In the genomic region with DNA sequence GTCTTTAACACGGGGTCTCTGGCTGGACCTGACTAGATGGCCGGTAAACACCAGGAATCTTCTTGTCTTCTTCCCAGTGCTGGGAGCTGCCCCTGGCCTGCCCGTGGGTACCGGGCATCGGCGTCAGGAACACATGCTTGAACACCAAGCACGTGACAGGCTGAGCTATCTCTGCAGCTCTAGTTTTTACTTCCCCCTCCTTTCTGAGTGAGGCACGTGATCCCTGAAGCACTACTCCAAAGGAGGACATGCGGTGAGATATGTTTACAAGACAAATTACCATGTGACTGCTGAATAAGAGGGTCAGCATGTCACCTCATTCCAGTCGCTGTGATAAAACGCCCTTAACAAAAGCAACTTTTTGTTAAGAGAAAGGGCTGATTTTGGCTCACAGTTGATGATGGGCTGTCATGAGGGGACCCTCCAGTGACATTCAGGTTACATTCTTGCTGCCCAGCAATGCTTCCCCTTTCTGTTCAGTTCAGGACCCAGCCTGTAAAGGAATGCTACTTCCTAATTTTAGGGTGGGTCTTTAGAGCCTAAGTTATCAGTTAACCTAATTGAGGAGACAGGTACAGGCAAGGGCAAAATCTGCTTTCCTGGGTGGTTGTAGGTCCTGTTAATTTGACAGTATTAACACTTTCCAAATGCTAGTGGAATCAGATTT, we compare ENCODE assay signal across 8 mouse cellular contexts.
A peak's percentile ranks its signal among the peaks of the same experiment; 100 is the strongest.
DNase-seq lines count a peak whose midpoint lies in the region; ATAC-seq lines count a peak whose summit lies in the region.
"Had no signal": no experiment of that assay in that cellular context is flagged by ENCODE, and none has a peak within 500 bp of the region (broad histone marks: within the 10 kb centered on the region; RNA-seq: fewer than 3 reads in every experiment).

No protein-coding gene starts in this region.

- peak; percentile 56; the same call in 1 of the 2 replicates for ATAC-seq in kidney, embryonic 15.5 days (replicated peaks; ENCODE audit: low FRiP score)
- peak; percentile 89 for ATAC-seq in megakaryocyte-erythroid progenitor cell, adult 5-6 weeks (replicated peaks; ENCODE audit: low FRiP score, low TSS enrichment, poor library complexity, severe bottlenecking)
- ATAC-seq in forebrain, embryonic 15.5 days (replicated peaks): no peak

- H3K36me3 ChIP-seq in kidney, embryonic 15.5 days: no peaks in the 10 kb centered on the region
- no peaks in the 10 kb centered on the region for H3K36me3 ChIP-seq in forebrain, embryonic 15.5 days
- H3K36me3 ChIP-seq: limb, embryonic 13.5 days had no signal

- H3K9me3 ChIP-seq in kidney, embryonic 15.5 days (replicated peaks): no peaks in the 10 kb centered on the region
- H3K9me3 ChIP-seq in forebrain, embryonic 15.5 days: no peaks in the 10 kb centered on the region
- H3K9me3 ChIP-seq: limb, embryonic 13.5 days had no signal

- DNase-seq in B cell, adult 2 months: peak; percentile 52 to 64
- peak; percentile 59 for DNase-seq in R1 (ENCODE audit: low read depth, low spot score)
- no peak for DNase-seq in layer of hippocampus, adult 8-10 months (ENCODE audit: low spot score in 2 of 2)
- no peak for DNase-seq in MN1 (ENCODE audit: low spot score)

- no peak overlapping the region for H3K4me3 ChIP-seq in kidney, embryonic 15.5 days (replicated peaks)
- no peak overlapping the region for H3K4me3 ChIP-seq in forebrain, embryonic 15.5 days
- H3K4me3 ChIP-seq: limb, embryonic 13.5 days had no signal

- H3K27me3 ChIP-seq in kidney, embryonic 15.5 days: no peaks in the 10 kb centered on the region
- no peaks in the 10 kb centered on the region for H3K27me3 ChIP-seq in forebrain, embryonic 15.5 days
- H3K27me3 ChIP-seq: limb, embryonic 13.5 days had no signal

- H3K27ac ChIP-seq in kidney, embryonic 15.5 days: no peak overlapping the region
- no peak overlapping the region for H3K27ac ChIP-seq in forebrain, embryonic 15.5 days (replicated peaks)
- H3K27ac ChIP-seq: limb, embryonic 13.5 days had no signal

- no peak overlapping the region for H3K4me2 ChIP-seq in kidney, embryonic 15.5 days
- H3K4me2 ChIP-seq in forebrain, embryonic 15.5 days (replicated peaks): no peak overlapping the region
- H3K4me2 ChIP-seq: limb, embryonic 13.5 days had no signal

- no peak overlapping the region for H3K9ac ChIP-seq in kidney, embryonic 15.5 days
- H3K9ac ChIP-seq in forebrain, embryonic 15.5 days (replicated peaks): no peak overlapping the region
- H3K9ac ChIP-seq: limb, embryonic 13.5 days had no signal

- WGBS in kidney, embryonic 15.5 days: 46% methylated on average over 11 of the region's 11 CpGs
- 65% methylated on average over 11 of the region's 11 CpGs for WGBS in forebrain, embryonic 15.5 days

- peaks cover 7% of the 10 kb centered on the region; the same call in 1 of the 2 replicates for H3K4me1 ChIP-seq in kidney, embryonic 15.5 days
- no peaks in the 10 kb centered on the region for H3K4me1 ChIP-seq in forebrain, embryonic 15.5 days
- H3K4me1 ChIP-seq: limb, embryonic 13.5 days had no signal

Comparison
In these comparisons a context has a peak if more than half of its experiments do, and no peak if none do; other contexts are left out.
1. DNase-seq: peak in B cell, adult 2 months (2 of 2) and R1 (single experiment); none in layer of hippocampus, adult 8-10 months (0 of 2) and MN1 (single experiment).